Mouse (Mus musculus) left cerebral cortex, postnatal 25 days (tissue): ENCODE data around the gene Prss23. TPM values are rescaled to one million over a fixed set of nuclear protein-coding genes. Genes with fewer than 3 reads are reported as not detected.

Experiments
- total RNA-seq, 2 experiments: library from RNA; stranded (reverse); gene quantifications; 2 replicates each; pipeline ENCODE4 v1.2.3; 2021

Gene Prss23
- total RNA-seq, 2 experiments from 2014 or later: 18.2 to 19.0 TPM

Other genes starting within 250 kb of the Prss23 start
- gene Tmem135, start 123.0 kb downstream of the Prss23 start, total RNA-seq: 10 to 100 TPM; 65.1 to 73.9 TPM
- 1 to 10 TPM; 6.3 to 6.9 TPM for gene Fzd4, start 122.8 kb downstream of the Prss23 start, total RNA-seq
- 100 to 1,000 TPM in 1 of 2 experiments, 10 to 100 TPM in 1; 93.5 to 100 TPM for gene Me3, start 105.2 kb upstream of the Prss23 start, total RNA-seq